Mouse (Mus musculus) heart, postnatal 0 days (tissue): ENCODE data around the gene Limch1. TPM values are rescaled to one million over a fixed set of nuclear protein-coding genes. Genes with fewer than 3 reads are reported as not detected.

ENCODE experiments used
- ATAC-seq: fragments of 200-750 bp; cut with Nextera tagmentation; 2 replicates; pipeline ENCODE4 v1.8.0; 2017; ENCODE audit warnings: low read depth, moderate number of reproducible peaks, moderate library complexity; ENCODE audit not compliant: insufficient read depth
- DNase-seq: peaks from one replicate; pipeline ENCODE4 v3.0.0-alpha.2; 2016; ENCODE audit warnings: low spot score
- H3K27ac ChIP-seq: fragments of 300-500 bp; sonication (generic); 2 replicates; pipeline ENCODE4 v1.5.1; 2014; ENCODE audit warnings: low read depth, mild to moderate bottlenecking
- H3K27me3 ChIP-seq: fragments of 300-500 bp; sonication (generic); 2 replicates; pipeline ENCODE4 v1.6.1; 2014; ENCODE audit warnings: low read length, mixed read lengths; ENCODE audit not compliant: control insufficient read depth, insufficient read depth
- H3K36me3 ChIP-seq: fragments of 300-500 bp; sonication (generic); replicated peaks from 2 replicates; pipeline ENCODE4 v1.6.1; 2014; ENCODE audit warnings: low read length, mixed read lengths; ENCODE audit not compliant: control insufficient read depth, insufficient read depth
- H3K4me1 ChIP-seq: fragments of 300-500 bp; sonication (generic); 2 replicates; pipeline ENCODE4 v1.6.1; 2014; ENCODE audit warnings: antibody characterized with exemption; ENCODE audit not compliant: control insufficient read depth, insufficient read depth
- H3K4me2 ChIP-seq: fragments of 300-500 bp; sonication (generic); 2 replicates; pipeline ENCODE4 v1.6.1; 2014; ENCODE audit warnings: low read depth, mild to moderate bottlenecking, low read length, moderate library complexity
- H3K4me3 ChIP-seq: fragments of 300-500 bp; sonication (generic); 2 replicates; pipeline ENCODE4 v1.5.1; 2014; ENCODE audit warnings: low read depth, low read length
- H3K9ac ChIP-seq: fragments of 300-500 bp; sonication (generic); replicated peaks from 2 replicates; pipeline ENCODE4 v1.6.1; 2014; ENCODE audit warnings: low read depth, low read length, mixed read lengths
- H3K9me3 ChIP-seq: fragments of 300-500 bp; sonication (generic); replicated peaks from 2 replicates; pipeline ENCODE4 v1.6.1; 2016; ENCODE audit warnings: low read length; ENCODE audit not compliant: control insufficient read depth
- CTCF ChIP-seq: IDR thresholded peaks from 2 replicates; pipeline ENCODE4 v1.5.1; 2016; ENCODE audit warnings: antibody characterized with exemption, control low read depth, low read depth
- EP300 ChIP-seq: IDR thresholded peaks from 2 replicates; pipeline ENCODE4 v1.6.1; 2016; ENCODE audit warnings: antibody characterized with exemption, low read depth
- WGBS: fragments of 180-500 bp; shearing (Covaris S2); extraction: QIAGEN DNeasy Blood & Tissue Kit; methylation state at CpG from one replicate; pipeline ENCODE4 v1.1.7; 2014; 5-methylcytosine and 5-hydroxymethylcytosine counted together
- polyA plus RNA-seq: library from polyadenylated mRNA; unstranded; fragments of >200 nt; fragmentation: Nextera tagmentation; extraction: Ambion mirVana; gene quantifications from 2 replicates; pipeline ENCODE4 v1.2.1, GENCODE M21; 2015
- total RNA-seq: library from RNA; depleted of rRNA; stranded (reverse); fragments of >200 nt; gene quantifications from 2 replicates; pipeline ENCODE4 v1.2.3, GENCODE M21; 2014; ENCODE audit warnings: low replicate concordance

Limch1 gene
- total and polyA plus RNA-seq, 2 experiments from 2014 or later = 21.1 to 30.0 TPM

DNA sequence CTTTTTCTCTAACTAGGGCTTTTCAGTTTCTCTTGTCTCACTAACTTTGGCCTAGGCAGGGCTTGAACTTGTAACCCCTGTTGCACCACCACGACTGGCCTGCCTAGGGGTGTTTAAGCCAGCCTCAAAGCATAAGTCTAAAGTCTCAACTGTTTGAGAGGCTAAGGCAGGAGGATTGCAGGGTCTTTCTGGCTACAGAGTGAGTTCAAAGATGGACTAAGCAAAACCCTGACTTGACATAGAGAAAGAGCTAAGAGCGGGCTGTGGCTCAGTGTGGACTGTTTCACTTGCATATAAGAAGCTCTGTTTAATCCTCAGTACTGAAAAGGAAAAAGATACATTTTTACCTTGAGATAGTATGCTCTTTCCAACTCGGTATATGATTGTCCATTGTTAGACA is 268.3 kb downstream of the Limch1 start:
- no peak for ATAC-seq

DNA sequence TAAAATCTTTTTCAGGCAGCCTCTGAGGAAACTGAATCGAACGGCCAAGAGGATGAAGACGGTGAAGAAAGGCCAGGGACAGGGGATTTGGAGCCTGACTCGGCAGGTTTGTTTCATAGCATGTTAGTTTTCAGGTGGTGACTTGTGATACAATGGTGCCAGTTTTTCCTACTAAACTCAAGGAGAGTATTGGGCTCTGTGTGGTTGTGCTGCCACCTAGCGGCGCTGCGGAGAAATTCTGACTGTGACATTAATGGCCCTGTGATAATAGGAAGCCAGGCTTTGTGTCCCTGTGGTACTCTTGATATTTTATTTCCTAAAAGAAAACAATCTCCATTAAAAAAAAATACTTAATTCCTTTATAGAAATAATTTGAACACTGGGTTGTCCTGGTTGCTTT is 270.8 kb downstream of the Limch1 start:
- Histone ChIP-seq H3K4me2 (no peak overlapping the region), H3K27ac (no peak overlapping the region), H3K4me3 (no peak overlapping the region), H3K4me1 (no peaks in the 10 kb centered on the region), H3K9me3 (no peaks in the 10 kb centered on the region), H3K27me3 (no peaks in the 10 kb centered on the region), H3K36me3 (no peaks in the 10 kb centered on the region), H3K9ac (no peak overlapping the region)
- 4% methylated on average over 7 of the region's 7 CpGs for WGBS
- peak; percentile 93 for TF ChIP-seq CTCF
- no peak for TF ChIP-seq EP300
- DNase-seq (peak; percentile 77), ATAC-seq (peak; percentile 53; the same call in 1 of the 2 replicates)

More for the DNA sequence above, 268.3 kb downstream of the Limch1 start:
- no peak overlapping the region for H3K4me3 ChIP-seq
- H3K4me1 ChIP-seq = no peaks in the 10 kb centered on the region
- H3K36me3 ChIP-seq = 0 out of 2 replicates have a peak, but pooled peaks cover 3% of the 10 kb centered on the region
- H3K9me3 ChIP-seq = no peaks in the 10 kb centered on the region
- TF ChIP-seq CTCF (no peak), EP300 (no peak)
- H3K27me3 ChIP-seq = no peaks in the 10 kb centered on the region
- no peak overlapping the region for H3K27ac ChIP-seq
- no peak for DNase-seq
- H3K4me2 ChIP-seq = no peak overlapping the region
- 79% methylated on average over 3 of the region's 3 CpGs for WGBS
- H3K9ac ChIP-seq = no peak overlapping the region

DNA sequence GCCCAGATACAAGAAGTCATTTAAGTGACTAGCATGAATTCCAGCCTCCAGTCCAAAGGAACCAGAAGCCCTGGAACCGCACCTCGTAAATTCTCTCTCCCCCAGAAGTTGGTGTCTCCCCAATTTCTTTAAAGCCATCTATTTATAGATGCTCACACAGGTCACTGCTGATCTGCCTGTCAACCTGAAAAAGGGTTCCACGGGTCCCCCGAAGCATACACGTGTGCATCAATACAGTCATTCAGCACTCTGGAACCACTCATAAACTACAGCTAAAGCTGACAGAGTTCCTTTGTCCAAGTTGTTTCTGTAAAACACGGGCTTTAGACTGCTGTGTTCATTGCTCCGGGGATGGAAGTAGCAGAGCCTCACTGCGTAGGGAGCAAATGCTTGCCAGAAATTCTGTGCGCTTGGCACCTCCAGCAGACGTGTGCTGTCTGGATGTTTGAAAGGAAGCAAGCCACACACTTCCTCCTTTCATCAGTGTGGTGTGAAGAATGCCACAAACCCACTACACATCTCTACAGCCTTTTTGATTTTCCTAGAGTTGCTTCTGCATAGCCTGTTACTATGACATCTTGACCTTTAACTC is 278.9 kb downstream of the Limch1 start:
- TF ChIP-seq EP300 (no peak), CTCF (no peak)
- DNase-seq (peak; percentile 35), ATAC-seq (peak; percentile 66)
- H3K9ac ChIP-seq = no peak overlapping the region
- 31% methylated on average over 10 of the region's 10 CpGs for WGBS
- H3K27me3 ChIP-seq = peaks cover 9% of the 10 kb centered on the region; the same call in 1 of the 2 replicates
- H3K36me3 ChIP-seq = peaks cover 17% of the 10 kb centered on the region
- H3K27ac ChIP-seq = peak overlapping the region; percentile 3; the same call in 1 of the 2 replicates
- H3K4me1 ChIP-seq = no peaks in the 10 kb centered on the region
- peak overlapping the region; percentile 16; the same call in 1 of the 2 replicates for H3K4me2 ChIP-seq
- H3K4me3 ChIP-seq = no peak overlapping the region
- H3K9me3 ChIP-seq = no peaks in the 10 kb centered on the region

GRCm38 (mm10) chr5:67025095-67025494 is 279.5 kb downstream of the Limch1 start:
- Histone ChIP-seq H3K9me3 (no peaks in the 10 kb centered on the region), H3K27ac (peak overlapping the region; percentile 3; the same call in 1 of the 2 replicates), H3K4me1 (no peaks in the 10 kb centered on the region), H3K36me3 (peaks cover 22% of the 10 kb centered on the region), H3K27me3 (peaks cover 9% of the 10 kb centered on the region; the same call in 1 of the 2 replicates), H3K9ac (no peak overlapping the region), H3K4me3 (no peak overlapping the region), H3K4me2 (no peak overlapping the region)
- DNase-seq (no peak), ATAC-seq (peak; percentile 4; the same call in 1 of the 2 replicates)
- WGBS = 58% methylated on average over 8 of the region's 8 CpGs
- TF ChIP-seq CTCF (no peak), EP300 (no peak)

- no peak overlapping the region for H3K4me3 ChIP-seq
- no peak overlapping the region for H3K4me2 ChIP-seq
- ATAC-seq (no peak), DNase-seq (no peak)
- no peak for TF ChIP-seq CTCF
- TF ChIP-seq EP300 = no peak
- no peaks in the 10 kb centered on the region for H3K4me1 ChIP-seq
- H3K27ac ChIP-seq = no peak overlapping the region
- 79% methylated on average over 9 of the region's 10 CpGs for WGBS
- peaks cover 24% of the 10 kb centered on the region for H3K36me3 ChIP-seq
- peaks cover 9% of the 10 kb centered on the region; the same call in 1 of the 2 replicates for H3K27me3 ChIP-seq
- no peak overlapping the region for H3K9ac ChIP-seq
- H3K9me3 ChIP-seq = no peaks in the 10 kb centered on the region
These were observed 280.0 kb downstream of the Limch1 start for GRCm38 (mm10) chr5:67025581-67025980.
